In the genomic region with DNA sequence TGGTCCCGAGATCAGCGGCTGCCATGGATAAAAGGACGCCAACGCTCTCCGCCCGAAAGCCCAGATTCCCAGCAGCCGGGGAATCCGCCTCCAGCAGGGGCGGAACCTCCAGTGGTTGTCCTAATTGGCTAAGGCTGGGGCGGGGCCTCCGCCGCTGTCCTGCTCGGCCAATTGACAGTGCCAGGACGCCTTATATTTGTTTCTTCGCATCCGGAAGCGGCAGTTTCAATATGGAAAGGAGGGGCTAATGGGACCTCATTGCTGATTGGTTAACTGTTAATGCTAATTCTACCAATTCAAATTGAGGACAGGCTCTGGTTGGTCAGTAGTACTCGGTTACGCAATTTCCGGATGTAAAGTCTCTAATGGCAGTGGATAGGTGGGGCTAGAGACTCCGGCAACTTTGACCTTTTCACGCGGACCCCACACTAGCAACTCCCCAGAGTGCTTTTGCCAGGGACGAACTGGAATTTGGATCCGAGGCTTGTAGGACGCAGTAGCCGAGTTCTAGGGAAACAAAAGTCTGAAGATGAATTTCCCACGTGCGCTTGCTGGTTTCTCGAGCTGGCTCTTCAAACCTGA, we compare ENCODE assay signal across 8 mouse cellular contexts. TPM values are rescaled to one million over a fixed set of nuclear protein-coding genes. Genes with fewer than 3 reads are reported as not detected.
A peak's percentile ranks its signal among the peaks of the same experiment; 100 is the strongest.
DNase-seq lines count a peak whose midpoint lies in the region; ATAC-seq lines count a peak whose summit lies in the region.

A gene (minus strand): TSS at position 367 of the 582 bp plus-strand sequence.
A gene (plus strand): TSS at position 530 of the 582 bp plus-strand sequence.

- H3K9ac ChIP-seq in hindbrain, embryonic 14.5 days = peak within 1 kb of the TSS; percentile 71

- under 1% methylated on average over 30 of the region's 30 CpGs for WGBS in hindbrain, embryonic 14.5 days

- peak within 1 kb of the TSS; percentile 70 for H3K27ac ChIP-seq in hindbrain, embryonic 14.5 days

- H3K4me2 ChIP-seq in hindbrain, embryonic 14.5 days (replicated peaks) = peak within 1 kb of the TSS; percentile 81

- peak; percentile 90 for DNase-seq in R1 (ENCODE audit: low read depth, low spot score)
- peak; percentile 89 to 93 for DNase-seq in cerebellum, postnatal 25 days
- peak; percentile 86 to 93 for DNase-seq in frontal cortex, postnatal 25 days (ENCODE audit: low spot score in 2 of 2)
- DNase-seq in hindbrain, embryonic 14.5 days (ENCODE audit: low spot score) = peak; percentile 95
- DNase-seq in layer of hippocampus, postnatal 36 days = peak; percentile 94 to 95
- peak; percentile 99 for DNase-seq in lung, postnatal 36 days
- DNase-seq in retina, postnatal 1 day = peak; percentile 99
- peak; percentile 82 to 94 for DNase-seq in urinary bladder, adult 18-20 months (ENCODE audit: low spot score in 2 of 2)

- H3K27me3 ChIP-seq in hindbrain, embryonic 14.5 days (ENCODE audit: control insufficient read depth, insufficient read depth, low read length) = no peaks in the 10 kb centered on the region

- no peaks in the 10 kb centered on the region for H3K9me3 ChIP-seq in hindbrain, embryonic 14.5 days (ENCODE audit: control insufficient read depth, low read length)

- peaks cover 26% of the 10 kb centered on the region for H3K36me3 ChIP-seq in hindbrain, embryonic 14.5 days (replicated peaks; ENCODE audit: control insufficient read depth, insufficient read depth)

- H3K4me1 ChIP-seq in hindbrain, embryonic 14.5 days (replicated peaks; ENCODE audit: control insufficient read depth, insufficient read depth, low read length) = peaks cover 19% of the 10 kb centered on the region

- peak within 1 kb of the TSS; percentile 69 for H3K4me3 ChIP-seq in hindbrain, embryonic 14.5 days (replicated peaks; ENCODE audit: low read length)

- ATAC-seq in hindbrain, embryonic 14.5 days (ENCODE audit: low FRiP score) = peak; percentile 98

RNA-seq across cellular contexts. Expression of the first gene that starts in this region (rescaled TPM):
- 20.8 and 25.5 TPM in 2 replicates for polyA plus RNA-seq in hindbrain, embryonic 14.5 days (2014; fragmentation: Nextera tagmentation; extraction: Ambion mirVana)
- 10 to 100 TPM; 17.5 to 20.0 TPM for total RNA-seq in layer of hippocampus, postnatal 36 days (2021)

RNA-seq across cellular contexts. Expression of the second gene that starts in this region (rescaled TPM):
- 7.2 and 11.3 TPM in 2 replicates for polyA plus RNA-seq in hindbrain, embryonic 14.5 days (2014; fragmentation: Nextera tagmentation; extraction: Ambion mirVana)
- total RNA-seq in layer of hippocampus, postnatal 36 days (2021) = 10 to 100 TPM; 10.5 to 11.0 TPM

Comparison
In these comparisons a context has a peak if more than half of its experiments do, and no peak if none do; other contexts are left out.
1. Peak in every context shown above with its lines: DNase-seq, ATAC-seq, H3K4me3 ChIP-seq and H3K27ac ChIP-seq.